Mouse (Mus musculus) gastrocnemius, adult 8-10 months (tissue): Measurements from ENCODE around the gene Gm20388. TPM values are rescaled to one million over a fixed set of nuclear protein-coding genes. Genes with fewer than 3 reads are reported as not detected.
A peak's percentile ranks its signal among the peaks of the same experiment; 100 is the strongest.

Experiments used
- DNase-seq, 2 experiments: peaks; one replicate each; pipeline ENCODE4 v3.0.0; 2022; ENCODE audit warnings: low spot score in 2 of 2
- total RNA-seq, 4 experiments: library from RNA; stranded (reverse); gene quantifications; 2 replicates each; pipeline ENCODE4 v1.2.4; 2022

Gm20388 gene
- total RNA-seq, 4 experiments from 2014 or later, result 4.4 to 20.0 (median 7.9) TPM; not detected in 1

GRCm38 (mm10) chr8:122836199-122836598 lies 2925.6 kb downstream of the Gm20388 start:
- no peak for DNase-seq

GRCm38 (mm10) chr8:122836696-122837095 lies 2926.1 kb downstream of the Gm20388 start:
- no peak for DNase-seq

GRCm38 (mm10) chr8:122844161-122844560 lies 2933.5 kb downstream of the Gm20388 start:
- no peak for DNase-seq

- DNase-seq, result no peak
Observed at GRCm38 (mm10) chr8:122845662-122846061, 2935.0 kb downstream of the Gm20388 start.

GRCm38 (mm10) chr8:122847829-122848561 lies 2937.4 kb downstream of the Gm20388 start, which contains the start of gene Cdh15:
Cdh15 (plus strand) TSS chr8:122847966.
- DNase-seq, result peak; percentile 54 to 70

GRCm38 (mm10) chr8:122849152-122849910 lies 2938.7 kb downstream of the Gm20388 start:
- no peak for DNase-seq

GRCm38 (mm10) chr8:122850641-122851240 lies 2940.1 kb downstream of the Gm20388 start:
- DNase-seq, result no peak

GRCm38 (mm10) chr8:122851692-122852545 lies 2941.3 kb downstream of the Gm20388 start:
- DNase-seq, result no peak

- no peak for DNase-seq
Observed at GRCm38 (mm10) chr8:122852546-122852905, 2941.9 kb downstream of the Gm20388 start.

- DNase-seq, result peak in 1 of 2 experiments; percentile 48
Observed at GRCm38 (mm10) chr8:122853340-122853771, 2942.7 kb downstream of the Gm20388 start.

- no peak for DNase-seq
Observed at GRCm38 (mm10) chr8:122854388-122854787, 2943.7 kb downstream of the Gm20388 start.

- DNase-seq, result no peak
Observed at GRCm38 (mm10) chr8:122855123-122855522, 2944.5 kb downstream of the Gm20388 start.

- DNase-seq, result no peak
Observed at GRCm38 (mm10) chr8:122856288-122856687, 2945.6 kb downstream of the Gm20388 start.

- DNase-seq, result no peak
Observed at GRCm38 (mm10) chr8:122859843-122860242, 2949.2 kb downstream of the Gm20388 start.

GRCm38 (mm10) chr8:122864719-122865129 lies 2954.1 kb downstream of the Gm20388 start:
- DNase-seq, result no peak

GRCm38 (mm10) chr8:122865441-122865840 lies 2954.8 kb downstream of the Gm20388 start:
- no peak for DNase-seq

GRCm38 (mm10) chr8:122866231-122866630 lies 2955.6 kb downstream of the Gm20388 start:
- DNase-seq, result no peak

GRCm38 (mm10) chr8:122867982-122868381 lies 2957.3 kb downstream of the Gm20388 start:
- no peak for DNase-seq

GRCm38 (mm10) chr8:122870377-122870863 lies 2959.8 kb downstream of the Gm20388 start:
- no peak for DNase-seq

GRCm38 (mm10) chr8:122871663-122872062 lies 2961.0 kb downstream of the Gm20388 start:
- DNase-seq, result no peak

GRCm38 (mm10) chr8:122873171-122873570 lies 2962.5 kb downstream of the Gm20388 start:
- no peak for DNase-seq
